Mouse (Mus musculus): Measurements from ENCODE around the gene Crybg1. TPM values are rescaled to one million over a fixed set of nuclear protein-coding genes. Genes with fewer than 3 reads are reported as not detected.
"Not testable (repeated sequence)": the region's sequence is repeated elsewhere in the genome, so short reads cannot be mapped to it uniquely, and the experiment has no call there.

The Crybg1 gene
- polyA plus RNA-seq, 1 experiment from 2014 or later, result 0.14 TPM

DNA sequence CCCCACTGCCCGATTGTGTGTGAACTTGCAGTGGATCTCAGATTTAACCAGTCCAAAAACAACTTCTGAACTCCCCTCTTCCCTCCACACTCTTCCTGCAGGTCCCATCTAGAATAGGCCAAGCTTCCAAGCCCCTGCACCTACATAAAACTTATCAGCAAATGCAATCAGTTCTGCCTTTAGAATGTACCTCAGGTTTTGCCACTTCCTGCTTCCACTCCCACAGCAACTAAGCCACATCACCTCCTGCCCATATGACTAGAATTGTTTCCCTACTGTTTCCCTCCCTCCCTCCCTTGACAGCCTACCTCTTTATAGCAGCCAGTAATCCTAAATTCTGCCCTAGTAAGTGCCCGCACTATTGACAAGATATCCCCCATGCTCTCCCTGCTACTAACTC lies 164.8 kb downstream of the Crybg1 start:
- no peak for ATAC-seq (replicated peaks; ENCODE audit: insufficient number of reproducible peaks, low FRiP score, low TSS enrichment)
- Histone ChIP-seq H3K4me2 (no peak overlapping the region), H3K9me3 (replicated peaks; ENCODE audit: control insufficient read depth, low read length) (no peaks in the 10 kb centered on the region), H3K27me3 (ENCODE audit: control insufficient read depth, insufficient read depth, low read length) (no peaks in the 10 kb centered on the region), H3K9ac (ENCODE audit: low read depth, low read length) (no peak overlapping the region), H3K27ac (ENCODE audit: low read depth, low read length) (no peak overlapping the region), H3K36me3 (ENCODE audit: control insufficient read depth, insufficient read depth, low read length) (no peaks in the 10 kb centered on the region), H3K4me3 (ENCODE audit: low read depth, low read length) (no peak overlapping the region), H3K4me1 (ENCODE audit: control insufficient read depth, insufficient read depth, low read length) (no peaks in the 10 kb centered on the region)
- WGBS (ENCODE audit: insufficient replicate concordance), result 85% methylated on average over 2 of the region's 2 CpGs

DNA sequence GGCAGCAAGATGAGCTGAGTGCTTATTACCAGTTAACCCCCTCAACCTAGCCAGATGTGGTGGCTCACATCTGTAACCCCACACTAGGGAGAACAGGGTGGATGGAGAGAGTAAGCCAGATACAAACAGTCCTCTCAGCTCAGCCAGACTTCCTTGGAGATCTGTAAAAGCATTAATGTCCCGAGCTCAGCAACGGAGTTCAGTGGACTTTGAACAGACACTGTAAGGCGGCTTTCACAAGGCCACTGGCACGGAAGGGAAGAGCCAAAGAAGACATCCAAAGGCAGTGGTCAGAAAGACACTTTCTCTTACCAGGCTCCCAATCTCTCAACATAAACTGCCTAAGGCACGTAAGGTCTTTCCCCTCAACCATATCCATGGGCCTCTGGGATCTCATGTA lies 165.4 kb downstream of the Crybg1 start:
- Histone ChIP-seq H3K4me3 (ENCODE audit: low read depth, low read length) (no peak overlapping the region), H3K27ac (ENCODE audit: low read depth, low read length) (no peak overlapping the region)
- WGBS (ENCODE audit: insufficient replicate concordance), result 83% methylated on average over 5 of the region's 5 CpGs

DNA sequence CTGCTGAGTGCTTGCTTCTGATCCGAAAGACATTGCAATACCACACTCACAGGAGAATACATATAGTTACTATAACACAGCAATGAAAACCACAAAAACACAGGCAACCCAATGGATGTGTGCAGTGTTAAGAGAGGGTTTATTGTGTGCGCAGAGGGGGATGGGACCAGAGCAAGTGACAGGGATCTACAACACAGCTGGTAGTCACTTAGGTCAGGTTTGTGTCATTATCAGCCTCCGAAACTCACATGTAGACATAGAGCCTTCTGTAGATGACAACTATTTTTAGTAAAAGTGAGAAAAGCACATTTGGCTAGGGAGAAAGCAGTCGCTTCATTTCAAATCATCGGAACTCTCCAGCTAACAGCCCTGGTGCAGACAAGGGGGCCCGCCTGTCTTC lies 166.2 kb downstream of the Crybg1 start:
- H3K4me2 ChIP-seq, result no peak overlapping the region

More for the DNA sequence above, 165.4 kb downstream of the Crybg1 start:
- no peak overlapping the region for H3K9ac ChIP-seq (ENCODE audit: low read depth, low read length)
- no peak for ATAC-seq (replicated peaks; ENCODE audit: insufficient number of reproducible peaks, low FRiP score, low TSS enrichment)
- H3K36me3 ChIP-seq (ENCODE audit: control insufficient read depth, insufficient read depth, low read length), result no peaks in the 10 kb centered on the region
- no peak overlapping the region for H3K4me2 ChIP-seq
- H3K27me3 ChIP-seq (ENCODE audit: control insufficient read depth, insufficient read depth, low read length), result no peaks in the 10 kb centered on the region
- no peaks in the 10 kb centered on the region for H3K9me3 ChIP-seq (replicated peaks; ENCODE audit: control insufficient read depth, low read length)
- H3K4me1 ChIP-seq (ENCODE audit: control insufficient read depth, insufficient read depth, low read length), result no peaks in the 10 kb centered on the region

DNA sequence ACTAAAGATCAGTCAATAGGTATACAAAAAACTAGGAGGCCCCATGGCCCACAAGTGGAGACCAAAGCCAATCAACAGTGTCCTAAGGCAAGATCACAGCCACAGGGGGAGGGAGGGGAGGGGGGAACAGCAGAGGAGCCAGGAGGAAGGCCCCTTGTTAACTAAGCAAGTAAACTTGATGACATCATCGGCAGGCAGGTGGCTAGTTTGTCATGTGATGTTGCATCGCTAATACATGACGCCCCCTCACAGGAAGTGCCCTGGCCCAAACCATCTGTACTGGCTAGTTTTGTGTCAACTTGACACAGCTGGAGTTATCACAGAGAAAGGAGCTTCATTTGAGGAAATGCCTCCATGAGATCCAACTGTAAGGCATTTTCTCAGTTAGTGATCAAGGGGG lies 167.9 kb downstream of the Crybg1 start:
- not testable (repeated sequence) for H3K9ac ChIP-seq (ENCODE audit: low read depth, low read length); H3K36me3 ChIP-seq (ENCODE audit: control insufficient read depth, insufficient read depth, low read length); H3K4me1 ChIP-seq (ENCODE audit: control insufficient read depth, insufficient read depth, low read length); H3K4me3 ChIP-seq (ENCODE audit: low read depth, low read length); H3K27me3 ChIP-seq (ENCODE audit: control insufficient read depth, insufficient read depth, low read length); H3K4me2 ChIP-seq; H3K27ac ChIP-seq (ENCODE audit: low read depth, low read length); ATAC-seq (replicated peaks; ENCODE audit: insufficient number of reproducible peaks, low FRiP score, low TSS enrichment); H3K9me3 ChIP-seq (replicated peaks; ENCODE audit: control insufficient read depth, low read length)
- WGBS (ENCODE audit: insufficient replicate concordance), result 88% methylated on average over 3 of the region's 3 CpGs

More for the DNA sequence above, 166.2 kb downstream of the Crybg1 start:
- Histone ChIP-seq H3K4me3 (ENCODE audit: low read depth, low read length) (no peak overlapping the region), H3K9me3 (replicated peaks; ENCODE audit: control insufficient read depth, low read length) (no peaks in the 10 kb centered on the region), H3K27ac (ENCODE audit: low read depth, low read length) (no peak overlapping the region), H3K36me3 (ENCODE audit: control insufficient read depth, insufficient read depth, low read length) (no peaks in the 10 kb centered on the region), H3K9ac (ENCODE audit: low read depth, low read length) (no peak overlapping the region), H3K27me3 (ENCODE audit: control insufficient read depth, insufficient read depth, low read length) (no peaks in the 10 kb centered on the region), H3K4me1 (ENCODE audit: control insufficient read depth, insufficient read depth, low read length) (no peaks in the 10 kb centered on the region)
- ATAC-seq (replicated peaks; ENCODE audit: insufficient number of reproducible peaks, low FRiP score, low TSS enrichment), result no peak
- WGBS (ENCODE audit: insufficient replicate concordance), result 74% methylated on average over 6 of the region's 6 CpGs

DNA sequence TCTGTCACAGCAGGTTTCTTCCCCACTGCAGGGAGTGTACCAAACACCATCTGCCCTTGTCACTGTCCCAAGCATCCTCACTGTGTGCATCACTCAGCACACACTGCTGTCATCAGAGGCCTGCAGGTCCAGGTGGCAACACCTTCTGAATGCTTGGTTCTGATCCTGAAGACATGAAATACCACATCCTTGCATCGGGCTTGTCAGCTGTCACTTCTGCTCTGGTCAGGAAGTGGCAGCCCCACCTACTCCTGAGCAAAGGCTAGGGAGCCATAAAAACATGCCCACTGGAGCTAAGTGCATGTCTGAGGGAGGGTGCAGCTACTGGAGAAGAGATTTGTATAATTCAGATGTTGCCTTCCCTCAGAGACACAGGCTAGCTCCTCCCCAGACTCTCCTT lies 168.6 kb downstream of the Crybg1 start:
- ATAC-seq (replicated peaks; ENCODE audit: insufficient number of reproducible peaks, low FRiP score, low TSS enrichment), result no peak
- no peaks in the 10 kb centered on the region for H3K27me3 ChIP-seq (ENCODE audit: control insufficient read depth, insufficient read depth, low read length)
- H3K36me3 ChIP-seq (ENCODE audit: control insufficient read depth, insufficient read depth, low read length), result no peaks in the 10 kb centered on the region
- no peak overlapping the region for H3K4me3 ChIP-seq (ENCODE audit: low read depth, low read length)
- H3K9ac ChIP-seq (ENCODE audit: low read depth, low read length), result no peak overlapping the region
- 42% methylated on average over 1 of the region's 1 CpGs for WGBS (ENCODE audit: insufficient replicate concordance)
- no peaks in the 10 kb centered on the region for H3K9me3 ChIP-seq (replicated peaks; ENCODE audit: control insufficient read depth, low read length)
- H3K4me1 ChIP-seq (ENCODE audit: control insufficient read depth, insufficient read depth, low read length), result no peaks in the 10 kb centered on the region
- no peak overlapping the region for H3K27ac ChIP-seq (ENCODE audit: low read depth, low read length)
- no peak overlapping the region for H3K4me2 ChIP-seq

DNA sequence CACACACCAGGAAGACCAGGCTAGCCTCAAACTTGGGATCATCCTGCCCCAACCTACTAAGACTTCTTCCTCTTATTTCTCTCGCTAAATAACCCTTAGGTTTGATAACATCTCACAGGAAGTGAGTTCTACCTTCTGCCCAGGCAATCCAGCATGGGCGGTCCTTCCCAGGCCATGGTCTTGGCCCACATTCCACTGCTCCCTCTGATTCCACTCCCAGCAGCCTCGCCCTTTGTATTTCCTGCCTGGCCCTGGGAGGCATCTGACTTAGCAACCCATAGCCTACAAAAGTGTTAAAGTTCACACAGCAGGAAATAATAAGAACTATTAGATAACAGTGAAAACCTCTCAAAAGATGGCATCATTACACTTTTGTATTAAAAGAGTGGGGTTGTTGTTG lies 171.3 kb downstream of the Crybg1 start:
- Histone ChIP-seq H3K4me1 (ENCODE audit: control insufficient read depth, insufficient read depth, low read length) (no peaks in the 10 kb centered on the region), H3K4me2 (no peak overlapping the region), H3K9me3 (replicated peaks; ENCODE audit: control insufficient read depth, low read length) (no peaks in the 10 kb centered on the region), H3K27me3 (ENCODE audit: control insufficient read depth, insufficient read depth, low read length) (no peaks in the 10 kb centered on the region), H3K36me3 (ENCODE audit: control insufficient read depth, insufficient read depth, low read length) (no peaks in the 10 kb centered on the region), H3K27ac (ENCODE audit: low read depth, low read length) (no peak overlapping the region), H3K4me3 (ENCODE audit: low read depth, low read length) (no peak overlapping the region), H3K9ac (ENCODE audit: low read depth, low read length) (no peak overlapping the region)
- ATAC-seq (replicated peaks; ENCODE audit: insufficient number of reproducible peaks, low FRiP score, low TSS enrichment), result no peak
- WGBS (ENCODE audit: insufficient replicate concordance), result 39% methylated on average over 3 of the region's 3 CpGs

DNA sequence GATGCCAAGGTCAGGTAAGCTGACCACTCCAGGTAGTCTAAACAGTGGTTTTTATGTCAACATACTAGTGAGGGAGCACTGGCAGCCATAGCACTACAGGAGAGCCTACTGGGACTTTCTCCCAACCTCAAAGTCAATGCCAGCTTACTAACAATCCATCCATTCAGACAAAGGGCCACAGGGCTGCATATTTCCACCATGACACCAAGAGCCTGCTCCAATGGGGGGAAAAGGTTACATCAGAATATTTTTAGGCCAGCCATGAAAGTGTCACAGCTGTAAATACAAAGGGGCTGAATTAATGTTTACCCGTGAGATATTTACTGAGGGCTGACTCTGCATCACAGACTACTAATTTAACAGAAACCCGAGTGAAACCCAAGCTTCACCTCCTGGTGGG lies 175.4 kb downstream of the Crybg1 start:
- H3K36me3 ChIP-seq (ENCODE audit: control insufficient read depth, insufficient read depth, low read length), result no peaks in the 10 kb centered on the region
- no peaks in the 10 kb centered on the region for H3K27me3 ChIP-seq (ENCODE audit: control insufficient read depth, insufficient read depth, low read length)
- no peak overlapping the region for H3K4me3 ChIP-seq (ENCODE audit: low read depth, low read length)
- H3K9ac ChIP-seq (ENCODE audit: low read depth, low read length), result no peak overlapping the region
- no peak overlapping the region for H3K27ac ChIP-seq (ENCODE audit: low read depth, low read length)
- H3K9me3 ChIP-seq (replicated peaks; ENCODE audit: control insufficient read depth, low read length), result no peaks in the 10 kb centered on the region
- 68% methylated on average over 2 of the region's 2 CpGs for WGBS (ENCODE audit: insufficient replicate concordance)
- H3K4me2 ChIP-seq, result no peak overlapping the region
- ATAC-seq (replicated peaks; ENCODE audit: insufficient number of reproducible peaks, low FRiP score, low TSS enrichment), result no peak
- H3K4me1 ChIP-seq (ENCODE audit: control insufficient read depth, insufficient read depth, low read length), result no peaks in the 10 kb centered on the region

DNA sequence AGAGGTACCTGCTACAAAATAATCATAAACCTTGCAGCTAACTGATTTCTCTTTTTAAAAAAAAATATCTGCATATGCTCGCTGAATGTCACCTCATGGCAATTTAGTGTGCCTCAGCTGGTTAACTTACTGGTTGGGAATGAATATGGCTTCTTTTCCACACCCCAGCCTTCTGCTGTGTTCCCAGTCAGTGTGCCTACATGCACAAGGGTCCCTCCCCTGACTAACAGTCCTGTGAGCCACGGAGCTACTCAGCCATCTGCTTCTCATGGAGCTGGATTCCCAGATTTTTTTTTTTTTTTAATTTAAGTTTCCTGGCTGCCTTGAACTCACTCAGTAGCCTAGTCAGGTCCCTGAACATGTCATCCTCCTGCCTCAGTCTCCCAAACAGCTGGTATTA lies 183.7 kb downstream of the Crybg1 start:
- ATAC-seq (replicated peaks; ENCODE audit: insufficient number of reproducible peaks, low FRiP score, low TSS enrichment), result no peak
- Histone ChIP-seq H3K9ac (ENCODE audit: low read depth, low read length) (no peak overlapping the region), H3K27ac (ENCODE audit: low read depth, low read length) (no peak overlapping the region), H3K27me3 (ENCODE audit: control insufficient read depth, insufficient read depth, low read length) (no peaks in the 10 kb centered on the region), H3K4me3 (ENCODE audit: low read depth, low read length) (no peak overlapping the region), H3K36me3 (ENCODE audit: control insufficient read depth, insufficient read depth, low read length) (no peaks in the 10 kb centered on the region), H3K4me2 (no peak overlapping the region), H3K9me3 (replicated peaks; ENCODE audit: control insufficient read depth, low read length) (no peaks in the 10 kb centered on the region), H3K4me1 (ENCODE audit: control insufficient read depth, insufficient read depth, low read length) (no peaks in the 10 kb centered on the region)
- 51% methylated on average over 2 of the region's 2 CpGs for WGBS (ENCODE audit: insufficient replicate concordance)

DNA sequence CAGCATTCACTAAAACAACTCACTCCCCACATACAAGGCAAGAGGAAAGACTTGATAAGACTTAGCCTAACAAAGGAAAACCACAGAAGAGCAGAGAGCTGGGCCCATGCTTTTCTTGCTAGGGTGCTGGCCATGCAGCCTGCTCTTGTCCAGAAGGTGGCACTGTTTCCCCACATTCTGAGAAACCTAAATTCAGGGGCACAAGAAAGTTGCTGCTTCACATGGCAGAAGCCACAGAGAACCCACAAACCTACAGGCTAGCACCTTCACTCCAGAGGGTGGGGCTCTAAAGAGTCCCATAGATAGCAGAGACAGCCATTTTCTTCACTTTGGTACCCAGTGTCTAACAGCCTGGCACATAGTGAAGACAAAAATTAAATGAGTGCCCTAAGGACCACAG lies 194.7 kb downstream of the Crybg1 start:
- no peak overlapping the region for H3K9ac ChIP-seq (ENCODE audit: low read depth, low read length)
- H3K4me1 ChIP-seq (ENCODE audit: control insufficient read depth, insufficient read depth, low read length), result no peaks in the 10 kb centered on the region
- no peak overlapping the region for H3K4me3 ChIP-seq (ENCODE audit: low read depth, low read length)
- no peak overlapping the region for H3K27ac ChIP-seq (ENCODE audit: low read depth, low read length)
- ATAC-seq (replicated peaks; ENCODE audit: insufficient number of reproducible peaks, low FRiP score, low TSS enrichment), result no peak
- no peaks in the 10 kb centered on the region for H3K9me3 ChIP-seq (replicated peaks; ENCODE audit: control insufficient read depth, low read length)
- H3K4me2 ChIP-seq, result no peak overlapping the region
- H3K36me3 ChIP-seq (ENCODE audit: control insufficient read depth, insufficient read depth, low read length), result no peaks in the 10 kb centered on the region
- H3K27me3 ChIP-seq (ENCODE audit: control insufficient read depth, insufficient read depth, low read length), result no peaks in the 10 kb centered on the region
